Mouse (Mus musculus): Measurements from ENCODE around the gene Cxcr4.

The Cxcr4 gene

GRCm38 (mm10) chr1:128592211-128592741 is at the start of gene Cxcr4:
Cxcr4 (minus strand) TSS chr1:128592293.
- DNase-seq (ENCODE audit: low spot score): peak; percentile 89

GRCm38 (mm10) chr1:128639707-128640107 is 47.6 kb upstream of the Cxcr4 start:
- no peak for DNase-seq (ENCODE audit: low spot score)

GRCm38 (mm10) chr1:128637230-128637740 is 45.2 kb upstream of the Cxcr4 start:
- no peak for DNase-seq (ENCODE audit: low spot score)

GRCm38 (mm10) chr1:128636258-128637229 is 44.5 kb upstream of the Cxcr4 start:
- no peak for DNase-seq (ENCODE audit: low spot score)

GRCm38 (mm10) chr1:128633711-128634379 is 41.8 kb upstream of the Cxcr4 start:
- DNase-seq (ENCODE audit: low spot score): no peak

GRCm38 (mm10) chr1:128632522-128632921 is 40.4 kb upstream of the Cxcr4 start:
- DNase-seq (ENCODE audit: low spot score): no peak

GRCm38 (mm10) chr1:128626144-128626678 is 34.1 kb upstream of the Cxcr4 start:
- no peak for DNase-seq (ENCODE audit: low spot score)

GRCm38 (mm10) chr1:128623594-128623887 is 31.4 kb upstream of the Cxcr4 start:
- no peak for DNase-seq (ENCODE audit: low spot score)

GRCm38 (mm10) chr1:128622867-128623593 is 30.9 kb upstream of the Cxcr4 start:
- no peak for DNase-seq (ENCODE audit: low spot score)

GRCm38 (mm10) chr1:128617654-128618310 is 25.7 kb upstream of the Cxcr4 start:
- DNase-seq (ENCODE audit: low spot score): no peak

- no peak for DNase-seq (ENCODE audit: low spot score)
These were observed 24.5 kb upstream of the Cxcr4 start for GRCm38 (mm10) chr1:128616586-128616985.

GRCm38 (mm10) chr1:128615459-128615806 is 23.3 kb upstream of the Cxcr4 start:
- peak; percentile 51 for DNase-seq (ENCODE audit: low spot score)

GRCm38 (mm10) chr1:128614653-128615458 is 22.8 kb upstream of the Cxcr4 start:
- peak; percentile 92 for DNase-seq (ENCODE audit: low spot score)

- DNase-seq (ENCODE audit: low spot score): peak; percentile 64
These were observed 16.0 kb upstream of the Cxcr4 start for GRCm38 (mm10) chr1:128608119-128608518.

- DNase-seq (ENCODE audit: low spot score): no peak
These were observed 15.3 kb upstream of the Cxcr4 start for GRCm38 (mm10) chr1:128607423-128607822.

- DNase-seq (ENCODE audit: low spot score): no peak
These were observed 13.7 kb upstream of the Cxcr4 start for GRCm38 (mm10) chr1:128605794-128606193.

- DNase-seq (ENCODE audit: low spot score): no peak
These were observed 10.7 kb upstream of the Cxcr4 start for GRCm38 (mm10) chr1:128602688-128603385.

- no peak for DNase-seq (ENCODE audit: low spot score)
These were observed 10.1 kb upstream of the Cxcr4 start for GRCm38 (mm10) chr1:128602018-128602687.

- no peak for DNase-seq (ENCODE audit: low spot score)
These were observed 9.2 kb upstream of the Cxcr4 start for GRCm38 (mm10) chr1:128601307-128601706.

Measured in lung, postnatal 25 days (tissue).